Mouse (Mus musculus) testis, adult 2 months (tissue): ENCODE results near the gene Rpl12. TPM values are rescaled to one million over a fixed set of nuclear protein-coding genes. Genes with fewer than 3 reads are reported as not detected.

Experiments used
- H3K27ac ChIP-seq: fragments of 200-500 bp; 2 replicates; pipeline ENCODE4 v1.5.1; 2012; ENCODE audit warnings: low read depth, low read length; ENCODE audit not compliant: control insufficient read depth, insufficient read depth
- H3K27me3 ChIP-seq: fragments of 200-500 bp; 2 replicates; pipeline ENCODE4 v1.6.1; 2012; ENCODE audit warnings: mild to moderate bottlenecking, low read length, moderate library complexity; ENCODE audit not compliant: control insufficient read depth, insufficient read depth
- H3K36me3 ChIP-seq: fragments of 200-500 bp; 2 replicates; pipeline ENCODE4 v1.6.1; 2012; ENCODE audit warnings: mild to moderate bottlenecking, low read length; ENCODE audit not compliant: control insufficient read depth, insufficient read depth
- H3K4me1 ChIP-seq: fragments of 200-500 bp; 2 replicates; pipeline ENCODE4 v1.6.1; 2012; ENCODE audit warnings: low read length; ENCODE audit not compliant: control insufficient read depth, insufficient read depth
- H3K4me3 ChIP-seq: fragments of 200-500 bp; 2 replicates; pipeline ENCODE4 v1.5.1; 2012; ENCODE audit warnings: low read depth, mild to moderate bottlenecking, low read length, moderate library complexity, mixed read lengths; ENCODE audit not compliant: control insufficient read depth
- CTCF ChIP-seq: fragments of 200-500 bp; IDR thresholded peaks from 2 replicates; pipeline ENCODE4 v1.5.1; 2012; ENCODE audit warnings: low read depth, mild to moderate bottlenecking, inconsistent platforms, low read length, moderate library complexity; ENCODE audit not compliant: control insufficient read depth, insufficient read depth, insufficient replicate concordance
- POLR2A ChIP-seq: fragments of 200-500 bp; IDR thresholded peaks from 2 replicates; pipeline ENCODE4 v1.6.1; 2012; ENCODE audit warnings: low read depth, mild to moderate bottlenecking, inconsistent platforms, low read length, moderate library complexity; ENCODE audit not compliant: control insufficient read depth
- polyA plus RNA-seq: library from polyadenylated mRNA; depleted of rRNA; stranded (reverse); fragments of >200 nt; gene quantifications from 2 replicates; pipeline ENCODE4 v1.2.3, GENCODE M21; 2012

The Rpl12 gene
- polyA plus RNA-seq, 1 experiment = 151 TPM

- Histone ChIP-seq H3K4me1 (peaks cover 5% of the 10 kb centered on the region; the same call in 1 of the 2 replicates), H3K27me3 (no peaks in the 10 kb centered on the region), H3K36me3 (no peaks in the 10 kb centered on the region), H3K27ac (no peak overlapping the region), H3K4me3 (no peak overlapping the region)
- TF ChIP-seq CTCF (no peak; the same call in 1 of the 2 replicates), POLR2A (no peak)
These were observed 6.8 kb upstream of the Rpl12 start for GRCm38 (mm10) chr2:32954581-32954980.

GRCm38 (mm10) chr2:32957344-32957743 is 4.0 kb upstream of the Rpl12 start:
- Histone ChIP-seq H3K4me3 (no peak overlapping the region), H3K27ac (no peak overlapping the region), H3K36me3 (no peaks in the 10 kb centered on the region), H3K4me1 (peaks cover 18% of the 10 kb centered on the region), H3K27me3 (no peaks in the 10 kb centered on the region)
- no peak for TF ChIP-seq CTCF
- no peak for TF ChIP-seq POLR2A

DNA sequence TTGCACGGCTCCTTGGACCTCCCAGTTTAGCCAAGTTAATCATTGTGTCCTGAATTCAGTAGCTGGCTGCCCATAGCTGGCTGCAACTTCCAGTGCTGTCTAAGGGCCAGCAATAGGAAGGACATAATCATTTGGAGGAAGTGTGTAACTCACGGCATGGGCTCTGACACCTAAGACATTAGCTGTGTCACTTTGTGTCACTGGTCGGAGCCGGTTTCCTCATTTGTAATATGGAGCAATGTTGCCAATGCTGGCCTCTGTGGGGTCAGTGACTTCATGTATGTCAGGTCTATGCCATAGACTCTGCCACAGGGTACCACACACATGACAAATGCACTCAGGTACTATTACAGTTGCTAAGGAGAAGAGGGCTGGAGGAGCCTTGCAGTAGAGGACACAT is 1.1 kb upstream of the Rpl12 start:
- TF ChIP-seq CTCF = no peak
- TF ChIP-seq POLR2A = no peak
- Histone ChIP-seq H3K27me3 (no peaks in the 10 kb centered on the region), H3K36me3 (no peaks in the 10 kb centered on the region)

DNA sequence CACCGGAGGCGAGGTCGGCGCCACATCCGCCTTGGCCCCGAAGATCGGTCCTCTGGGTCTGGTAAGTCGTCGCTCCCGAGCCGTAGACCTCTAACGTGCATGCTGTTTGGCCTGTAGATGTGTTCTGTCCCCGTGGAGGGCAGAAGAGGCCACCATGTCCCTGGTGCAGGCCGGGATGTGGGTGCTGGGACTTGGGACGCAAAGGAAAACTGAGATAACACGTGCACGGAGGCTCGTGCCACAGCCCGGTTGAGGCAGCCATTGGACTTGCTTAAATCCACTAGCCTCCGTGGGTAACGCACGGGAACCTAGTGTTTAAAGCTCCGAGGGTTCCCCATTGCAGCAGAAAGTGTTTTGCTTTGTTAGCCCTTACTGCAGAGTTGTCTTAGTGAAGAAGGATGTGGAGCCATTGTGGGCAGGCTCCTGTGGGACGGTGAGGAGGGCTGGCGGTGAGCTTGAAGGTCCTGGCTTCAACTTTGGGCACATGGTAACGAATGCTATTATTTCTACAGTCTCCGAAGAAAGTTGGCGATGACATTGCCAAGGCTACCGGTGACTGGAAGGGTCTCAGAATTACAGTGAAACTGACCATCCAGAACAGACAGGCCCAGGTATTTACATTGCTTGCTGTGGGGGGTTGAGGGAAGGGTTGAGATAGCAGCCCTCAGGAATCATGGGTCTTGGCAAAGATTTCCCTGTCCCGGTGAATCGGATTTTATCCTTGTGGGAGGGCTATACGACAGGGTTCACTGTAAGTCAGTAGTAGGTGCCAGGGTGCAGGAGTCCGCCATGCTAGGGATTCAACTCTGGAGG is 909 bp downstream of the Rpl12 start:
- no peaks in the 10 kb centered on the region for H3K27me3 ChIP-seq
- H3K36me3 ChIP-seq = no peaks in the 10 kb centered on the region
- TF ChIP-seq CTCF (no peak), POLR2A (no peak)
- H3K4me1 ChIP-seq = peaks cover 19% of the 10 kb centered on the region
- H3K27ac ChIP-seq = peak overlapping the region; percentile 88
- H3K4me3 ChIP-seq = peak overlapping the region; percentile 85

More for the DNA sequence above, 1.1 kb upstream of the Rpl12 start:
- H3K27ac ChIP-seq = no peak overlapping the region
- H3K4me3 ChIP-seq = no peak overlapping the region
- peaks cover 16% of the 10 kb centered on the region for H3K4me1 ChIP-seq

- Histone ChIP-seq H3K36me3 (no peaks in the 10 kb centered on the region), H3K4me3 (no peak overlapping the region), H3K27ac (no peak overlapping the region), H3K27me3 (no peaks in the 10 kb centered on the region), H3K4me1 (peaks cover 24% of the 10 kb centered on the region)
- TF ChIP-seq CTCF (no peak), POLR2A (no peak)
These were observed 1.5 kb downstream of the Rpl12 start for GRCm38 (mm10) chr2:32962875-32963220.

GRCm38 (mm10) chr2:32963544-32963943 is 2.2 kb downstream of the Rpl12 start:
- no peaks in the 10 kb centered on the region for H3K36me3 ChIP-seq
- no peak for TF ChIP-seq POLR2A
- TF ChIP-seq CTCF = no peak
- peaks cover 25% of the 10 kb centered on the region for H3K4me1 ChIP-seq
- no peak overlapping the region for H3K4me3 ChIP-seq
- no peaks in the 10 kb centered on the region for H3K27me3 ChIP-seq
- H3K27ac ChIP-seq = no peak overlapping the region

- no peak overlapping the region for H3K27ac ChIP-seq
- TF ChIP-seq CTCF (no peak), POLR2A (no peak)
- no peaks in the 10 kb centered on the region for H3K36me3 ChIP-seq
- peaks cover 25% of the 10 kb centered on the region for H3K4me1 ChIP-seq
- H3K4me3 ChIP-seq = no peak overlapping the region
- H3K27me3 ChIP-seq = no peaks in the 10 kb centered on the region
These were observed 2.6 kb downstream of the Rpl12 start for GRCm38 (mm10) chr2:32963981-32964380.
